Mouse (Mus musculus) midbrain, embryonic 10.5 days (tissue): Measurements from ENCODE around the gene Olfr957. TPM values are rescaled to one million over a fixed set of nuclear protein-coding genes. Genes with fewer than 3 reads are reported as not detected.

ENCODE experiments used
- polyA plus RNA-seq: library from polyadenylated mRNA; unstranded; fragments of >200 nt; fragmentation: Nextera tagmentation; extraction: Ambion mirVana; gene quantifications from 2 replicates; pipeline ENCODE4 v1.2.1, GENCODE M21; 2016

Olfr957 gene
- polyA plus RNA-seq, 1 experiment from 2014 or later, result not detected

Other genes with a start within 250 kb of the Olfr957 start
- not detected in 2 replicates for gene Olfr945, start 239.0 kb downstream of the Olfr957 start, polyA plus RNA-seq
- not detected in 2 replicates for gene Olfr948, start 189.8 kb downstream of the Olfr957 start, polyA plus RNA-seq
- not detected in 2 replicates for gene Olfr951, start 128.4 kb downstream of the Olfr957 start, polyA plus RNA-seq
- gene Olfr952, start 88.7 kb downstream of the Olfr957 start, polyA plus RNA-seq, result not detected in 2 replicates
- gene Olfr954, start 59.1 kb downstream of the Olfr957 start, polyA plus RNA-seq, result not detected in 2 replicates
- gene Olfr955, start 43.9 kb downstream of the Olfr957 start, polyA plus RNA-seq, result not detected in 2 replicates
- gene Olfr44, start 21.8 kb downstream of the Olfr957 start, polyA plus RNA-seq, result not detected in 2 replicates
- gene Olfr958, start 38.2 kb upstream of the Olfr957 start, polyA plus RNA-seq, result not detected in 2 replicates
- not detected in 2 replicates for gene Olfr959, start 59.8 kb upstream of the Olfr957 start, polyA plus RNA-seq
- gene AW551984, start 88.6 kb upstream of the Olfr957 start, polyA plus RNA-seq, result 6.0 and 9.9 TPM in 2 replicates
- not detected in 2 replicates for gene Olfr148, start 94.8 kb upstream of the Olfr957 start, polyA plus RNA-seq
- not detected in 2 replicates for gene Olfr960, start 105.6 kb upstream of the Olfr957 start, polyA plus RNA-seq
- gene Olfr961, start 129.3 kb upstream of the Olfr957 start, polyA plus RNA-seq, result not detected in 2 replicates
- not detected in 2 replicates for gene Olfr963, start 151.4 kb upstream of the Olfr957 start, polyA plus RNA-seq
- gene Olfr149, start 191.3 kb upstream of the Olfr957 start, polyA plus RNA-seq, result not detected in 2 replicates
- not detected in 2 replicates for gene Olfr965, start 195.5 kb upstream of the Olfr957 start, polyA plus RNA-seq
- gene Olfr150, start 215.2 kb upstream of the Olfr957 start, polyA plus RNA-seq, result not detected in 2 replicates
- not detected in 2 replicates for gene Olfr967, start 230.4 kb upstream of the Olfr957 start, polyA plus RNA-seq